Mouse (Mus musculus): Measurements from ENCODE around the gene Cnbd2.

DNA sequence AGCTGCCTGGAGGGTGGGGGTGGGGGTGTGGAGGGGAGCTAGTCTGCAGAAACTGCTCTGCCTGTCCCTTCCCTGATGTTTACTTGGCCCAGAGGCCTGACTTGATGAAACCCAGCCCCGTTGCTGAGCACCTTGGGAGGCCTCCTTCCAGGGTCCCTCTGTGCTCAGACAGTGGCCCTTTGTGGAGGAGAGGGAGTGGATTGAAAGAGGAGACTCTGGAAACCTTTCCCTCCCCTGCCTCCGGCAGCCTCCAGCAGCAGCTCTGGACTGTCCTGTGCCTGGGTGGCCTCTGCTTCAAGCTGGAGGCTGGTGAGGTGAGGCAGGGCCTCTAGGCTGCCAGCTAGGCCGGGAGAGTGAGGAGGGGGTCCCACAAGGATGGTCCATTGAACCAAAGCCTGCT is 94.9 kb downstream of the Cnbd2 start:
- TF ChIP-seq TAL1 (IDR thresholded peaks at IDR 0.05; ENCODE audit: low read length), result no peak
- TF ChIP-seq GATA1 (IDR thresholded peaks at IDR 0.05; ENCODE audit: low read length), result no peak

All from erythroblast, embryonic 14.5 days (primary cell).